Mouse (Mus musculus) liver, adult (tissue): ENCODE results near the gene Kctd17.

Experiments
- GATA4 ChIP-seq: IDR thresholded peaks from 2 replicates; pipeline ENCODE4 v1.6.1; 2014; ENCODE audit warnings: mild to moderate bottlenecking, low read length; ENCODE audit not compliant: insufficient replicate concordance

Kctd17 gene

DNA sequence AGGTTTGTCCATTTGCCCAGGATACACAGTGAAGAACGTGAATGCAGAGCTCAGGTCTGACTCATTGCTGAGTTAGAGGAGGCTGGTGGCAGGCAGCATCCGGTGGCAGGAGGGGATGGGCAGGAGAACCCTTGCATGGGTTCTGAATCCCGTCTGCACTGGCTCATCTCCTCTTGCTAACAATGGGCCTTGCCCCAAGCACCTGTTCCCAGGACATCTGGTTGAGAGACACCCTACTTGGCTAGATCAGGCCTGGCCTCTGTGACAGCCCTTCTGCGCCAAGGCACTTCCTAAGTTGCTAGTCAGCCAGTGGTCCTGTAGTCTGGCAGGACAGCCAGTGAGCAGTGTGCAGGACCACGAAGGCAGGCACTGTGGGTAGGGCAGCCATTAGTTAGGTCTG lies 51.1 kb downstream of the Kctd17 start:
- no peak for TF ChIP-seq GATA4

DNA sequence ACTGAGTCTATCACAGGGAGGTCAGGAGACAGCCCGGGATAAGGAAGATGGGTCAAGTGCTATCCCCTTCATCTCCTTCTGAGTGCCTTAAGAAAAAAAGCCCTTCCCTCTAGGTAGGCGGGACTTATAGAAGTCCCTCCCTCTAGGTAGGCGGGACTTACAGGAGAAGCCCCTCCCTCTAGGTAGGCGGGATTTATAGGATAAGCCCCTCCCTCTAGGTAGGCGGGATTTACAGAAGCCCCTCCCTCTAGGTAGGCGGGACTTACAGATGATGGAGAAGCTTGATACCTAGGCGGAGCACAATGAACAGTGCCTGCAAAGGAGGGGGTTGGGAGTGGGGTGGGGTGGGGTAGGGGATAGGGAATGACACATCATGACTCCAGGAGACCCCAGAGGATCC lies 51.7 kb downstream of the Kctd17 start:
- no peak for TF ChIP-seq GATA4

DNA sequence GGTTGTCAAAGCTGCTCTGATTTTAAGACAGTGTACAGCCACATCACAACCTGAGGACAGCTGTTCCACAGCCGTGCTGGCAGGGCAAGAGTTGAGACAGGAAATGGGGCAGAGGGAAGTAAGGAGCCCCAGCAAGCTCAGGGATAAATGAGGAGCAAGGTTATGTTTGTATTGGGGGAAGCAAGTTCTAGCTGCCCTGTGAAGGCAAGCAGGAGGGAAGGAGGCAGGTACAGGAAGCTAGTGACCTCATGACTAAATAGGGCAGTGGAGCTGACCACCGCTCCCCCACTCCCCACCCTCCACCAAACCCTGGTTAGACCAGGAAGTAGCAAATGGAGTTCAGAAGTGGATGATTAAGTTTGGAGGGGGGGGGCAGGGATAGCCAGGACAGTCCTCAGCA lies 52.6 kb downstream of the Kctd17 start:
- no peak for TF ChIP-seq GATA4

DNA sequence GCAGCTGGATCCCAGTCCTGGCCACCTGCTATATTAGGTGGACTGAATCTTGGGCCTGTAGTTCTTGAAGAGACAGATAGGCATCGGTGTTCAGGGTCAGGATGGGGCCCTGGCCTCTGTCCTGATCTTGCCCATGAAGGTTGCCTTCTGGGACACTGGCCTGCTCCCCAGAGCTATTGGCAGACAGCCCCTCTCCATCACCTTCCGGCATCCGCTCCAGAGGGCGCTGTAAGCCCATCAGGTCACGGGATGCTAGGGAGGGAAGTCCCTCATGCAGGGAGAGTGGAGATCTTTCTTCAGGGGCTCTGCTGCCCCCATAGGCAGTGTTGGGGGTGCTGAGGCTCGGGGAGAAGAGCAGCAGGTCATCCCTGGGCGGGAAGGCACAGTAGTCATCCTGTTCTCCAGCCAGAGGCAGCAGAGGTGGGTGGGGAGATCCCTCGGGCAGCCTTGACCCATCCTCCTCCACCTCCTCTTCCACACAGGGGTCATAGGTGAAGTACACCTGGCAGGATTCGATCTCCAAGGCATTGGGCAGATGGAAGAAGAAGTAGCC lies 53.2 kb downstream of the Kctd17 start:
- TF ChIP-seq GATA4 = no peak

DNA sequence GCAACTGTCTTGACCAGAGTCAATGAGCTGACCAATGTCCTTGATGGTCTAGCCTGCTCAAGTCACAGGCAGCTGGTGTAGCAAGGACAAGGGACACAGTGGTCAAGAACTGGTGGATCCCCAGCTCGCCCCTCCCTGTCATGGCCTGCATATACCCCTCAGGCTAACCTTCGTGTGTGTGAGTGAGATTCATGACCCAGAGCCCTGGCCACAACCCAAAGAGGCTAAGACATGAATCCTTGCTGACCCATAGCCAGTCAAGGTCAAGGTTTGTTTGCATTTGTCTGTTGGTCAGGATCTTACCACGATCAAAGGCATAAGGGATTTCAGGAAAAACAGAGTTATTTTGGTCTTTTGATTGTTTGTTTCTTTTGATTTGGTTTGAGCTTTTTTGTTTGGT lies 54.2 kb downstream of the Kctd17 start:
- no peak for TF ChIP-seq GATA4

DNA sequence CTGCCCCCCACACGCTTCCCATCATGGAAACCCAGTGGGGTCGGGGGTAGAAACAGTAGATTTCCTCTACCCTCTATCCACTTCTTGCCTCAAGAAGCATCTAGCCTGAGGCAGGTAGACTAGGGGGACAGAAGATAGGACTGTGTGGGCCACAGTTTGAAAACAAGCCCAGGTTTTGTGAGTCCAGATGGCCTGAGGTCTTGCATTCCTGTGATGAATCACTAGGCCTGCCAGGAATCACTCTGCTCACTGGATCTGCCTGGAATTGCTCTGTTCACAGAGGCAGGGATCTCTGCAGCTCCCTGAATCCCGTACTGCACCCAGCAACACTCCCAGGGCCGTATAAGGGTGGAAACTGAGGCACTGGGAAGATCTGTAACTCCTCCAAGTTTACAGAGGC lies 54.9 kb downstream of the Kctd17 start:
- no peak for TF ChIP-seq GATA4

DNA sequence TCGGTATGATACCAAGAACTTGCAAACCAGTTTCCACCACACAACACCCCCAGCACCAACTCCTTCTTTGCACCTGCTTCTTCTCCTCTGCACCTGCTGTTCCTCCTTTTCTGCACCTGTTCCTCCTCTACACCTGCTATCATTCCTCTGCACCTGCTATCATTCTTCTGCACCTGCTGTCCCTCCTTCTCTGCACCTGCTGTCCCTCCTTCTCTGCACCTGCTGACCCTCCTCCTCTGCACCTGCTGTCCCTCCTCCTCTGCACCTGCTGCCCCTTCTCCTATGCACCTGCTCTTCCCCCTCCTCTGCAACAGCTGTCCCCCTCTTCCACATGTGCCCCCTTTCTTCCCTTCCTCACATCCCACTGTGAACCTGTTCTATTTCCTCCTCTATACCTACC lies 58.2 kb downstream of the Kctd17 start:
- no peak for TF ChIP-seq GATA4

DNA sequence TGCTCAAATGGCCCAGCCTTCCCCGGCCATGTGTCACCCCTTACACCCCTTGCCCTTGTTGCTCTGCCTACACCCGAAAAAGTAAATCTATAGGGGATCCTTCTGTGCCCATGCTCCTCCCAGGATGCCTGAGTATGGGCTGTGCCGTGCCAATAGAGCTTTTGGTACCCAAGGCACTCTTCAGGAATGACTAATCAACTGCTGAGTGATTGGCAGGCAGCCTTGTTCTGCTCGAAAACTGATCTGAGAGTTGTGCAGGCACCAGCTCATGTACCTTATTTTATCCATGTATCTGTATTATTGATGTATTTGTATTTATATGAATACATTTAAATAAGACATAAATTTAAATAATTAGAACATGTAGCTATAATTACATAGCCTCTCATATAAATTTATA lies 58.7 kb downstream of the Kctd17 start:
- TF ChIP-seq GATA4 = no peak
